Mouse (Mus musculus): ENCODE results near the gene 1810024B03Rik.
"Not testable (repeated sequence)": the region's sequence is repeated elsewhere in the genome, so short reads cannot be mapped to it uniquely, and the experiment has no call there.

Gene 1810024B03Rik

GRCm38 (mm10) chr2:127189574-127189973 is 18.5 kb downstream of the 1810024B03Rik start:
- intact Hi-C loops (cut with DNase I), result no loop called here

DNA sequence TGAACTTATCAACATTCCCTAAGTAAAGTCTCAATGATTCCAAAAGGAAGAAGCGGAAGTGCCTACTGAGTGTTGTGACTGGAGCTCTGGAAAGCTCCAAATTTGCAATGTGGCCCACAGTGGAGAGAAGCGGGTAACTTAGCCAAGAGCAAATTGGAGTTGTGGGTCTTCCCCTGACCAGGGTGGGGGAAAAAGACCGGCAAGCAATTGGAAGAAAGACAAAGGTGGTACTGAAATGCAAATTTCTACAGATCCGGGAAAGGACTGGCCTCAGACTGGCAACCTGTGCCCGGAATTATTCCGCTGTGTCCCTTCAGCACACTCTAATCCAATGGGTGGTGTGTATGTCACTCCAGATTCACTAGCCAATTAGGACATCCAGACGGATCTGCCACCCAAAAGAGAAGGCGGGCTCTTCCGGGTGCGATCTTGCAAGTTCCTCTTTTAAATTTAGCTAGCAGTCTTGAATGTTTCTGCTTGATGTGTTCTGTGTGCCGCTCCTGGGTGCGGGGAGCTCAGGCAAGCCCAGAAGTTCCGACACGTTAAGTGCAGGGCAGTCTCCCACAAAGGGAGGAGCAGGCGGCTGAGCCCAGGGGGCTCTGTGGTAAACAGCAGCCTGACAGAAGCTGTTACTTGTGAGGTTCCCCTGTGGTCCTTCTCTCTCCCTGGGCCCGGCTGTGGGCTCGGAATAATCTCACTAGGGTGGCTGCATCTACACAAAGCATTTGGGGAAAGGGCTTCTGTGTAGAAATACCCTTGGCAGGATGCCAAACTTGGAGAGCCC is 25.3 kb downstream of the 1810024B03Rik start:
- intact Hi-C loops (cut with DNase I), result no loop called here

GRCm38 (mm10) chr2:127166261-127166660 is 41.8 kb downstream of the 1810024B03Rik start:
- intact Hi-C loops (cut with DNase I), result not testable (repeated sequence)

- intact Hi-C loops (cut with DNase I), result loop anchor here (2.0 kb wide), 1 partner anchor 39 kb away; no protein-coding TSS in a partner anchor
These were observed 42.4 kb downstream of the 1810024B03Rik start for GRCm38 (mm10) chr2:127165675-127166074.

- intact Hi-C loops (cut with DNase I), result no loop called here
These were observed 62.4 kb downstream of the 1810024B03Rik start for GRCm38 (mm10) chr2:127145699-127146098.

DNA sequence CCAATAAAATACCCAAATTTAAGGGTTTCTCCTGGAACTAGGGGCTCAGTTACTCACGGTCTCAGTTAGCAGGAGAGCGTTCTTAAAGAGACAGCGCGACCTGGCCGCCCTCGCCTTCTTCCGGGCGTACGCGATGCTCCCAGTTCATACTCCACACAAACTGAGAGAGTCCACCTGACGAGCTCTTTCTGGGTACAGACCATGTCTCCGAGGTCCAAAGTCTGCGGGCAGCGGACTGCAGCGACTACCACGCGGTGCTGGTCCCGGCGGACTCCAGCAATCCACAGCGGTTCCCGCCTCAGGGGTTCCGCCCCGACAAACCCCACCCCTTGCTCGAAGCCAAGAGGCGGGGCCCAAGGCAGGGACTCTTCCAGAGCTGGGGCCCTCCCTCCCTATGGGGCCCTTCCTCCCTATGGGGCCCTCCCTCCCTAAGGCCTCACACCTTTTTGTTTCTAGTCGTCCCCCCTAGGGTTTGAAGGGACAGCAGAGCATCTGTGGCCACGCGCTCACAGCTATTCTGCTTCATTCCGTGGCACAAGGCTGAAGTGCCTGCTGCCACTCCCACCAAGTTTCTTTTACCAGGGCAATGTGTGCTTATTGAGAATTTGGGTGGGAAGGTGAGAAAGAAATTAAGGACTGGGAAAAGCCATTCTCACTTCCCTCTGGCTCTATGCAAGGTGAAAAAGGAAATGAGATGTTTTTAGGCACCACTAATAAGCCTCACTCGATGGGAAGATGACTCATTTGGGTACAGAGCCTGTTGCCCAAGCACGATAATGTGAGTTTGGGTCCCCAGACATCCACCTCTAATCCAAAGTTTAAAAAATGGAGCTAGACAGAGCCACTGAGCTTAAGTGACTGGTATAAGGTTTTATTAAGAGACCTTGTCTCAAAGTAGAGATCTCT is 64.7 kb downstream of the 1810024B03Rik start, which contains the start of gene Itpripl1:
Itpripl1 (minus strand) TSS at position 285 of the 906 bp plus-strand sequence.
- intact Hi-C loops (cut with DNase I), result no loop called here

DNA sequence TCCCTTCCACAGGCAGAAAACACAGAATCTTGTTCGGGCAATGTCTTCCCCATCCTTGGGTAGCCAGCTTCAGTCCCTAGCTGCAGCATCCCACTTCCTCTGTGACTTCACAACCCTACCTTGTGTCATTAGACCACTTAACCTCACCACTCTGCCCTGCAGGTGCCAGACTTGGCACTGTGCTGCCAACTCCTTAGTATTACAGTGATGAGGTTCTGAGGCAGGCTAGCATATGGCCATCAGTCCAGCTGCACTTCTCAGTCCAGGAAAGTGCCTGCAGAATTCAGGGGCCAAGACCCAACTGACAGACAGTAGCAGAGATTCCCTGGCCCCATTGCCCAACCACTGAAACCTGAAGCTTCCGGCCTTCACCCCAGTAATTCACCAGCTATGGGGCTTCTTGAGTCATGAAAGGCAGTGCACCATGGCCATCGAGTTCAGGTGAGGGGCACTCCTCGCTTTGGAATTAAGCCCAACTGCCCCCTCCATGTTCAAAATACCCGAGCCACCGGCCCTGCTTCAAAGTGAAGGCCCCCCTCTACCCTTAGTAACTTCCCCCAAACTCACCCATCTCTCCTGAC is 65.4 kb downstream of the 1810024B03Rik start:
- intact Hi-C loops (cut with DNase I), result no loop called here

GRCm38 (mm10) chr2:127142031-127142430 is 66.0 kb downstream of the 1810024B03Rik start:
- intact Hi-C loops (cut with DNase I), result no loop called here

DNA sequence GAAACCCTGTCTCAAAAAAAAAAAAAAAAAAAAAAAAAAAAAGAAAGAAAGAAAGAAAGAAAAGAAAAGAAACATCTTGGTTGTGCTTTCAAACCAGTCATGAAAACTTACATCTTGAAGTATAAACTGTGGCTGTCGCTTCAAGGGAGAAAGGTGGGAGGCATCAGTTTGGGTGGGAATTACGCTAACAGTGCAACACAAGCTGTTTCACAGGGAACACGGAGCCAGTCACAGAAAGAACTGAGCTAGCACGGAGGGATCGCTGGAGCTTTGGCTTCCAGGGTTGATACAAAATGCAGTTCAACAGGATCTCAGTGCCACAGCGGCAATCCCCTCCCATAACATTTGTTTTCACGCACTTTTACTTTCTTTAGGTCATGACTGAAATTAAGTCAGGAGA is 68.1 kb downstream of the 1810024B03Rik start:
- intact Hi-C loops (cut with DNase I), result no loop called here

DNA sequence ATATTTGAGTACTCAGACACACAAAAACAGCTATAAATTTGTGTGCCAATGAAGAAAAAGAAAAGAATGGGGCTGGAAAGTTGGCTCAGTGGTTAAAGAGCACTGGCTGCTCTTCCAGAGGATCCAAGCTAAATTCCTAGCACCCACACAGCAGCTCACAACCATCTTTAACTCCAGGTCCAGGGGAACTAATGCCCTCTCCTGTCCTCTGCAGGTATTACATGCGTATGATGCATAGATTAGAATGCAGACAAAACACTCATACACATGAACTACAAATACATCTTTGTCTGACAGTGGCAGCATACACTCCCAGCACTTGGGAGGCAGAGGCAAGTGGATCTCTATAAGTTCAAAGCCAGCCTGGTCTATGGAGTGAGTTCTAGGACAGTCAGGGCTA is 68.5 kb downstream of the 1810024B03Rik start:
- intact Hi-C loops (cut with DNase I), result no loop called here

DNA sequence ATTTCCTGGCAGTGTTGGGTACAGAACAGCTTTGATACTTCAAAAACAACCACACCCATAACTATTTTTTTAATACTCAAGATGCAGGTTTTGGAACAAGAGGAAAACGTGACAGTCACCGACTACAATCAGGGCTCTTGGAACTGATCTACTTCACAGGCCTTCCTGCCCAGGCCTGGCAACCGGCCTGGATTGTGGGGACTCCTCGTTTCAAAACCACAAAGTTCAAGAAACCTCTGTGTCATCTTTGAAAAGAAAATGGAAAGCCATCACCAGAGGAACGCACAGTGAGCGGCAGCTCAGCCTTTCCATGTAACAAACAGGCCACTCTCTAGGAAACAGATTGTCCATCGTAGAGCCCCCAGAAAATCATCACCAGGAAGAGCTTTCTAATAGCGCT is 69.0 kb downstream of the 1810024B03Rik start:
- intact Hi-C loops (cut with DNase I), result no loop called here

DNA sequence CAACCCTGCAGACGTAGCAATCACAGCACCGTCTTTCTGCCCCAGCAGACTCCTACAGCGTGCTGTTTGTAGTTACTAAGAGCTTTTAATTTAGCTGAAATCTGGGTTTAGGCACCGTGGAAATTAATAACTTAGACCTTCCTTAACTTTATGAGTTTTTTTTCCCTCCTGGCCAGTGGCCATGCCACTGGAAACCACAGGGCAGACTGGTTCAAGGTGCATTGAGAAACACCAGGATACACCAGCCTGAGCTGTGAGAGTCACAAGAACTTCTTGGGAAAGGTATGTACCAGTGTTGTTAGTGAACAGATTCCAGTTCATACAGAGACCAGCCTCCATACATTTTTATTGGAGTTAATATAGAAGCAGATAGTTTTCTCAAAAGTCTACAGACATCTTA is 69.6 kb downstream of the 1810024B03Rik start:
- intact Hi-C loops (cut with DNase I), result no loop called here

DNA sequence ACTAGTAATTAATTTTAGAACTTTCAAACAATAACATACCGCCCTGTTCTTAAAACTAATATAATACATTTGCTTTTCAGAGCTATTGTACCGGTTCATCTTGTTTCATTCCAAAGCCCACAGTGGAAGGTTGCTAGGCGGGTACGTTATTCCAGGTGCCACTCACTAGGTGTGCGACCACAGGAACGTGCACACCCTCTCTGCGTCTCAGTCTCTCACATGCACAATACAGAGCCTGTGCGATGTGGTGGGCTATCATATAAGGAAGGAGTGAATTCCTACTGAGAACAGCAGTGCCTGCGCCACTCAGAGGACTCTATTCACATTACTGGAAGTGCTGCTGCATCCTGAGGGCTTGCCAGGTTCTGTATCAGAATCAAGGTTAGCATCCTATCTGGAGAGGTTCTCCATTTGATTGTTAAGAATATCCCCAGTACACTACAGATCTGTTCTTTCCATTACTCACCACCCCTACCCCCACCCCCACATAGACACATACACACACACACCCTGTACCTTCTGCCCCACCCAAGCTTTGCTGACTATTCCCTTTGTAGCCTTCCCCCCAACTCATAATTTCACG is 70.2 kb downstream of the 1810024B03Rik start:
- intact Hi-C loops (cut with DNase I), result no loop called here

DNA sequence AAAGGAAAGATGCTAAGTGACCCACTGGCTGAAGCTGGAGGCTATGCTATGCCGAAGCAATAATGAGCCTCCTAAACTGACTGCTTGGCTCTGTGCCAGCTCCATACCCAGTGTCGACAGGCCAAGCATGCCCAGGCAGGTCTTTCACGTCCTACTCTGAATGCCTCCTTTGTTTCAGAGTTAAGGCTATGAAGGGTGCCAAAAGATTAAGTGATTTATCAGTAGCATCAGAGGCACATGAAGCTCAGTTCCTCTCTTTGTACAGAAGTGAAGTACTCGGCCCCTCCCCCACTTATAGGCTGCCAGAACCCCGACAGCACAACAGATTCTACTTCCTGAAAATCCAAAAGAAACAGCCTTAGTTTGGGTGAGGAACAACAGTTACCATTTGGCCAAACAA is 71.1 kb downstream of the 1810024B03Rik start:
- intact Hi-C loops (cut with DNase I), result no loop called here

All from adrenal gland (tissue).